Mouse (Mus musculus) kidney, adult 2 months (tissue): Measurements from ENCODE around the gene Slc47a2.

Experiments
- CTCF ChIP-seq: fragments of 200-500 bp; conservative IDR thresholded peaks from 2 replicates; pipeline ENCODE4 v1.5.1; 2011; ENCODE audit warnings: low read depth, mild to moderate bottlenecking, control low read depth, low read length, moderate library complexity, mixed read lengths; ENCODE audit not compliant: insufficient read depth, insufficient read length
- POLR2A ChIP-seq: fragments of 200-500 bp; IDR thresholded peaks from one replicate; pipeline ENCODE4 v1.6.1; 2011; ENCODE audit warnings: low read depth, low read length, control low read depth

DNA sequence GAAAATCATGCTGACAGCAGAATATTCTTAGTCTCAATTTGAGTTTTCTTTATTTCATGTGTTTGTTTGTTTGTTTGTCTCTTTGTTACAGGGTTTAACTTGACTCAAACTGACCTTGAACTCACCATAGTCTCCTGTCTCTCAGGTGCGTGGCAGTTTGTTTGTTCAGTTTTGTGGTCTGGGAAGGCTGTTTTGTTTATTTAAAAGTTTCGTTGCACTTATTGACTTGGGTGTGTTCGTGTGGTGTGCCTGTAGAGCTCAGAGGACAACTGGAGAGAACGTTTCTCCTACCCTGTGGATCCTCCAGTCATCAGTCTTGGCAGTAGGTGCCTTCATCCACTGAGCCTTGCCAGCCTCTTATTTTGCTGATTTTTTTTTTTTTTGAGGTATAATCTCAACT lies 46.3 kb upstream of the Slc47a2 start:
- TF ChIP-seq CTCF, result no peak
- TF ChIP-seq POLR2A, result no peak
